Mouse (Mus musculus) lung, embryonic 14.5 days (tissue): Measurements from ENCODE around the gene Arid1b. TPM values are rescaled to one million over a fixed set of nuclear protein-coding genes. Genes with fewer than 3 reads are reported as not detected.
"Not testable (repeated sequence)": the region's sequence is repeated elsewhere in the genome, so short reads cannot be mapped to it uniquely, and the experiment has no call there.

Experiments used
- ATAC-seq: fragments of 200-750 bp; cut with Nextera tagmentation; 2 replicates; pipeline ENCODE4 v1.8.0; 2017; ENCODE audit warnings: mild to moderate bottlenecking, moderate TSS enrichment, moderate library complexity; ENCODE audit not compliant: insufficient read depth
- DNase-seq: peaks from one replicate; pipeline ENCODE4 v3.0.0-alpha.2; 2015
- H3K27ac ChIP-seq: fragments of 300-500 bp; sonication (generic); 2 replicates; pipeline ENCODE4 v1.5.1; 2014; ENCODE audit warnings: low read depth, mild to moderate bottlenecking, moderate library complexity
- H3K27me3 ChIP-seq: fragments of 300-500 bp; sonication (generic); 2 replicates; pipeline ENCODE4 v1.6.1; 2014; ENCODE audit warnings: low read length, control low read depth; ENCODE audit not compliant: insufficient read depth
- H3K36me3 ChIP-seq: fragments of 300-500 bp; sonication (generic); 2 replicates; pipeline ENCODE4 v1.6.1; 2014; ENCODE audit warnings: control low read depth; ENCODE audit not compliant: insufficient read depth
- H3K4me1 ChIP-seq: fragments of 300-500 bp; sonication (generic); 2 replicates; pipeline ENCODE4 v1.6.1; 2014; ENCODE audit warnings: antibody characterized with exemption, control low read depth; ENCODE audit not compliant: insufficient read depth
- H3K4me2 ChIP-seq: fragments of 300-500 bp; sonication (generic); 2 replicates; pipeline ENCODE4 v1.6.1; 2014; ENCODE audit warnings: mild to moderate bottlenecking
- H3K4me3 ChIP-seq: fragments of 300-500 bp; sonication (generic); 2 replicates; pipeline ENCODE4 v1.5.1; 2014; ENCODE audit warnings: low read depth, low read length
- H3K9ac ChIP-seq: fragments of 300-500 bp; sonication (generic); 2 replicates; pipeline ENCODE4 v1.6.1; 2014
- H3K9me3 ChIP-seq: fragments of 300-500 bp; sonication (generic); 2 replicates; pipeline ENCODE4 v1.6.1; 2016; ENCODE audit warnings: low read depth, low read length, control low read depth
- CTCF ChIP-seq: IDR thresholded peaks from 2 replicates; pipeline ENCODE4 v1.5.1; 2016; ENCODE audit warnings: antibody characterized with exemption, low read depth
- WGBS: fragments of 180-500 bp; shearing (Covaris S2); extraction: QIAGEN DNeasy Blood & Tissue Kit; methylation state at CpG from one replicate; pipeline ENCODE4 v1.1.7; 2014; 5-methylcytosine and 5-hydroxymethylcytosine counted together
- polyA plus RNA-seq: library from polyadenylated mRNA; unstranded; fragments of >200 nt; fragmentation: Nextera tagmentation; extraction: Ambion mirVana; gene quantifications from 2 replicates; pipeline ENCODE4 v1.2.1, GENCODE M21; 2014

The Arid1b gene
- polyA plus RNA-seq, 1 experiment from 2014 or later: 17.3 TPM

GRCm38 (mm10) chr17:5110159-5110558 is 116.0 kb downstream of the Arid1b start:
- H3K27ac ChIP-seq: no peak overlapping the region
- no peak overlapping the region for H3K4me2 ChIP-seq
- WGBS: 60% methylated on average over 4 of the region's 4 CpGs
- TF ChIP-seq CTCF: no peak
- H3K27me3 ChIP-seq: no peaks in the 10 kb centered on the region
- DNase-seq: no peak
- ATAC-seq: no peak
- peaks cover 21% of the 10 kb centered on the region for H3K4me1 ChIP-seq
- no peak overlapping the region for H3K9ac ChIP-seq
- no peaks in the 10 kb centered on the region for H3K9me3 ChIP-seq
- no peaks in the 10 kb centered on the region for H3K36me3 ChIP-seq
- H3K4me3 ChIP-seq: no peak overlapping the region

- 100% methylated on average over 5 of the region's 5 CpGs for WGBS
- H3K9me3 ChIP-seq, H3K27ac ChIP-seq, H3K36me3 ChIP-seq, H3K27me3 ChIP-seq, H3K4me3 ChIP-seq, DNase-seq, H3K4me2 ChIP-seq, ATAC-seq, H3K9ac ChIP-seq: not testable (repeated sequence)
- peaks cover 16% of the 10 kb centered on the region for H3K4me1 ChIP-seq
Observed at GRCm38 (mm10) chr17:5110981-5111380, 116.8 kb downstream of the Arid1b start.

GRCm38 (mm10) chr17:5112116-5112515 is 118.0 kb downstream of the Arid1b start:
- Histone ChIP-seq H3K4me2 (no peak overlapping the region), H3K36me3 (no peaks in the 10 kb centered on the region), H3K4me1 (peaks cover 9% of the 10 kb centered on the region), H3K9ac (no peak overlapping the region), H3K27ac (no peak overlapping the region), H3K4me3 (no peak overlapping the region), H3K27me3 (no peaks in the 10 kb centered on the region), H3K9me3 (no peaks in the 10 kb centered on the region)
- TF ChIP-seq CTCF: no peak
- 75% methylated on average over 4 of the region's 4 CpGs for WGBS
- DNase-seq: no peak
- ATAC-seq: no peak

GRCm38 (mm10) chr17:5115952-5116351 is 121.8 kb downstream of the Arid1b start:
- 82% methylated on average over 6 of the region's 6 CpGs for WGBS
- no peaks in the 10 kb centered on the region for H3K36me3 ChIP-seq
- H3K27ac ChIP-seq: no peak overlapping the region
- H3K9ac ChIP-seq: no peak overlapping the region
- DNase-seq (no peak), ATAC-seq (no peak)
- no peak for TF ChIP-seq CTCF
- no peak overlapping the region for H3K4me3 ChIP-seq
- H3K27me3 ChIP-seq: no peaks in the 10 kb centered on the region
- no peaks in the 10 kb centered on the region for H3K9me3 ChIP-seq
- H3K4me1 ChIP-seq: no peaks in the 10 kb centered on the region; the same call in 1 of the 2 replicates
- H3K4me2 ChIP-seq: no peak overlapping the region

GRCm38 (mm10) chr17:5116990-5117389 is 122.9 kb downstream of the Arid1b start:
- 72% methylated on average over 2 of the region's 2 CpGs for WGBS
- no peak for DNase-seq
- H3K9me3 ChIP-seq: no peaks in the 10 kb centered on the region
- no peaks in the 10 kb centered on the region for H3K27me3 ChIP-seq
- H3K36me3 ChIP-seq: no peaks in the 10 kb centered on the region
- H3K9ac ChIP-seq: no peak overlapping the region
- no peak overlapping the region for H3K4me2 ChIP-seq
- no peak overlapping the region for H3K4me3 ChIP-seq
- H3K4me1 ChIP-seq: no peaks in the 10 kb centered on the region; the same call in 1 of the 2 replicates
- no peak overlapping the region for H3K27ac ChIP-seq
- no peak for ATAC-seq
- TF ChIP-seq CTCF: no peak

- Histone ChIP-seq H3K9me3 (no peaks in the 10 kb centered on the region), H3K27me3 (no peaks in the 10 kb centered on the region), H3K4me3 (no peak overlapping the region), H3K9ac (no peak overlapping the region), H3K4me1 (no peaks in the 10 kb centered on the region; the same call in 1 of the 2 replicates), H3K36me3 (no peaks in the 10 kb centered on the region), H3K27ac (no peak overlapping the region), H3K4me2 (no peak overlapping the region)
- DNase-seq (no peak), ATAC-seq (no peak)
- no peak for TF ChIP-seq CTCF
- 77% methylated on average over 4 of the region's 4 CpGs for WGBS
Observed at GRCm38 (mm10) chr17:5118171-5118570, 124.0 kb downstream of the Arid1b start.

- 47% methylated on average over 2 of the region's 2 CpGs for WGBS
- Histone ChIP-seq H3K27me3 (no peaks in the 10 kb centered on the region), H3K9ac (no peak overlapping the region; the same call in 1 of the 2 replicates), H3K4me1 (0 out of 2 replicates have a peak, but pooled peaks cover 4% of the 10 kb centered on the region), H3K27ac (peak overlapping the region; percentile 73), H3K4me3 (no peak overlapping the region), H3K36me3 (peaks cover 3% of the 10 kb centered on the region; the same call in 1 of the 2 replicates), H3K4me2 (no peak overlapping the region), H3K9me3 (no peaks in the 10 kb centered on the region)
- TF ChIP-seq CTCF: no peak
- no peak for ATAC-seq
- no peak for DNase-seq
Observed at GRCm38 (mm10) chr17:5124643-5125042, 130.5 kb downstream of the Arid1b start.
